Mouse (Mus musculus) spleen, adult 2 months (tissue): ENCODE measurements around the gene Capn2.

Experiments
- CTCF ChIP-seq: fragments of 200-500 bp; IDR thresholded peaks from 2 replicates; pipeline ENCODE4 v1.5.1; 2011; ENCODE audit warnings: mild to moderate bottlenecking, inconsistent platforms; ENCODE audit not compliant: insufficient read depth, insufficient read length, insufficient replicate concordance; ENCODE audit errors: extremely low read depth
- POLR2A ChIP-seq: fragments of 200-500 bp; IDR thresholded peaks from 2 replicates; pipeline ENCODE4 v1.6.1; 2011; ENCODE audit warnings: low read depth, low read length, inconsistent platforms

- TF ChIP-seq POLR2A (no peak), CTCF (no peak)
Observed at GRCm38 (mm10) chr1:182481646-182482295, 35.6 kb downstream of the Capn2 start.
